Mouse (Mus musculus) kidney, embryonic 14.5 days (tissue): ENCODE measurements at regions not wholly inside any gene's neighbourhood (a gene's known extent, or its start where the extent isn't known, plus 50 kb on each side); places are given as distances from the start of the nearest gene placed in this dataset.

Source experiments
- ATAC-seq: fragments of 200-750 bp; cut with Nextera tagmentation; 2 replicates; pipeline ENCODE4 v1.8.0; 2017; ENCODE audit warnings: moderate number of reproducible peaks, mild to moderate bottlenecking, moderate TSS enrichment, moderate library complexity; ENCODE audit not compliant: low FRiP score, low TSS enrichment
- H3K27ac ChIP-seq: fragments of 300-500 bp; sonication (generic); 2 replicates; pipeline ENCODE4 v1.5.1; 2014; ENCODE audit warnings: low read depth, mild to moderate bottlenecking, low read length, moderate library complexity, mixed read lengths
- H3K27me3 ChIP-seq: fragments of 300-500 bp; sonication (generic); 2 replicates; pipeline ENCODE4 v1.6.1; 2014; ENCODE audit warnings: mild to moderate bottlenecking, low read length; ENCODE audit not compliant: control insufficient read depth, insufficient read depth
- H3K36me3 ChIP-seq: fragments of 300-500 bp; sonication (generic); 2 replicates; pipeline ENCODE4 v1.6.1; 2014; ENCODE audit warnings: low read length, mixed read lengths; ENCODE audit not compliant: control insufficient read depth, insufficient read depth
- H3K4me1 ChIP-seq: fragments of 300-500 bp; sonication (generic); 2 replicates; pipeline ENCODE4 v1.6.1; 2014; ENCODE audit warnings: low read length, mixed read lengths; ENCODE audit not compliant: control insufficient read depth, insufficient read depth
- H3K4me2 ChIP-seq: fragments of 300-500 bp; sonication (generic); replicated peaks from 2 replicates; pipeline ENCODE4 v1.6.1; 2014; ENCODE audit warnings: low read depth, mild to moderate bottlenecking, low read length
- H3K4me3 ChIP-seq: fragments of 300-500 bp; sonication (generic); 2 replicates; pipeline ENCODE4 v1.5.1; 2014; ENCODE audit warnings: mild to moderate bottlenecking, low read length
- H3K9ac ChIP-seq: fragments of 300-500 bp; sonication (generic); 2 replicates; pipeline ENCODE4 v1.6.1; 2014; ENCODE audit warnings: low read depth, mild to moderate bottlenecking, low read length, moderate library complexity
- H3K9me3 ChIP-seq: fragments of 300-500 bp; sonication (generic); 2 replicates; pipeline ENCODE4 v1.6.1; 2016; ENCODE audit warnings: low read length; ENCODE audit not compliant: control insufficient read depth
- WGBS: fragments of 180-500 bp; shearing (Covaris S2); extraction: QIAGEN DNeasy Blood & Tissue Kit; methylation state at CpG from one replicate; pipeline ENCODE4 v1.1.7; 2014; 5-methylcytosine and 5-hydroxymethylcytosine counted together

DNA sequence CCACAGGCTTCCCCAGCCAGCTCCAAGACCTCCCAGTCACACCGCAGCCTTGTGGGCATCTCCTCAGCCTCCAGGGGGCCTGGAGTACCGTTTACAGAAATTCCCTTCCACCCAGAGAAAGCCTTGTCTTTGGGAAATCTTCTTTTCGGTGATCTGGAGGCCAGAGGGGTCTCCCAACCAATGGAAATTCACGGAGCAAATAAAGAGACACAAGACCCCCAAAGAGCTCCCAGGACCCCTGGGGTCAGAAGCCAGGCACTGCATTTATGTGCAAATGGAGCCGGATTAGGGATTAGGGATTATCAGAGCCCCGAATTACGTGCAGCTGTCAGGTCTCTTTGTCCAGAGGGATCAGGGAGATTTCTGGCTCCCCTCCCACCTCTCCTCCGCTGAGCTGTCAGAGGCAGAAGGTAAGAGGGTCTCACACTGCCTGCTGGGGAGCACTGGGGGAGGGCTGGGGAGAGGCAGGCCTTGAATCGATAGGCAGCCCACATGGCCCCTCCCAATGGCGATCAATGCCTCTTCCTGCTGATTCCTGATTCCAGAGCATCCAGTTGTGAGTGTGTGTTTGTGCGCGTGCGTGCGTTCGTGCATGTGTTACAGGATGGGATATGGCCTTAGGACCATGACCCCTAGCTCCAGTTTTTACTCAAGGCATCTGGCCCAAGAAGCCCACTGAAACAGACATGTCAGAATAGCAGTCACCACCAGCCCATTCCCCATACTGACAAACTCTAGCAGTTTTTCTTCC, 168.7 kb downstream of the 3100002H09Rik start:
- no peak for ATAC-seq
- 23% methylated on average over 15 of the region's 15 CpGs for WGBS
- peaks cover 6% of the 10 kb centered on the region for H3K4me1 ChIP-seq
- H3K9ac ChIP-seq = no peak overlapping the region
- no peak overlapping the region for H3K4me2 ChIP-seq
- no peak overlapping the region for H3K27ac ChIP-seq
- H3K9me3 ChIP-seq = no peaks in the 10 kb centered on the region
- H3K36me3 ChIP-seq = no peaks in the 10 kb centered on the region
- H3K27me3 ChIP-seq = peaks cover 35% of the 10 kb centered on the region
- H3K4me3 ChIP-seq = no peak overlapping the region

DNA sequence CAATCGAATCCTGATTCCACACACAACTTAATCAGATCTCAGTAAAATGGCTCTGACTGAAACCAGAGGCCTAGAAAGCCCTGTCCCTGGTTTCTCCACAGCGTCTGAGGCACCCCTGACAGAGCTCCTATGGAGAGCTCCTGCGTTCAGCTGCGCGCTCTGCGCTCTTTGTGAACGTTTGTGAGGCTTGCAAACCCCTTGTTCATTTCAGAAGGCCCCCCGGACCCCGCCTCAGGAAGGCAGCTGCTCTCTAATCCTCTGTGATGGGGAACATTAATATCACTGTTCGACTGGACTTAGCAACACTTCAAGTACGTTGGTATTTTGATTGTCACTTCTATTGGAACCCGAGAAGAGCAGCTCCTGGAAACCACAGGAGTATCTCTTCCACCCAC, 175.6 kb downstream of the 3100002H09Rik start:
- Histone ChIP-seq H3K27ac (no peak overlapping the region), H3K27me3 (peaks cover 5% of the 10 kb centered on the region; the same call in 1 of the 2 replicates)
- no peak for ATAC-seq

DNA sequence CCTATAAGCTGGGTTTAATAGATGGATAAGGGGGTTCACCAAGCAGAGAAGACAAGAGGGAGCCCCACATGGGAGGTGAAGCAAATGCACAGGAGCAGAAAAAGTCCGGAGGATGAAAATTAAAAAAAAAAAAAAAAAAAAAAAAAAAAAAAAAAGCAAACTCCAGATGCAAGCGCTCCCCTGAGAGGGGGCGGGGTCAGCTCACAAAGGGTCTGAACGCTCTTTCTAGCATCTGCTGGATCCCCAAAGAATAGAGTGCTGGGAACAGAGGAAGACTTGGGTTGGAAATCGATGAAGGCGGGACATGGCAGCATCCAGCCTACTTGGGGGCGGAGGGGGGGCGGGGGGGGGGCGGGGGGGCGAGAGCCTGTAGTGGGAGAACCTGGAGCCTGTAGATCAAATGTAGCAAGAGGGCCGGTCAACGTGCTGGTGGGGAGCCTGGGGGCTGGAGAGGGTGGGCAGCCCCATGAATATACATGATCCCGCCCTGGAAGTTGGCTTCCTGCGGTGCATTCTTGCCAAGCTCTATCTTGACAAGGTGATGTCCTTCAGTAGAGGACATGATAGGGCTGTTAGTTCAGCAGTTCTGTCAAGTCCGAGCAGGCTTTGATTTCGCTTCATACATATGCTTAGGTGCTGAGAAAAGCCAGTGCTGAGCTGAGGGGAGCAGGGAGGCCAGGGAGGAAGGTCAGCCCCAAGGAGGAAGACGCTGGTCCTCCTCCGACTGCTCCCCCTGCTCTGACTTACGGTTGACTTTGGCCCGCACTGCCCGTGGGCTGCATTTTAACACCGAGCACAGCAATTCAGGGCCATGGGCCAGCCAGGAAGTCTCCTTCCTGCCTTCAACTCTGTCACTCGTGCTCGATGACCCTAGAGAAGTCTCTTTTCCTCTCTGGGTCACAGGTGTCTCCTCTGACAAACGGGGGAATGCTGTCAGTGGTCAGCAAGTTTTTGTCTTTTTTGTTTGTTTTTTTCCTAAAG, 176.3 kb downstream of the 3100002H09Rik start:
- Histone ChIP-seq H3K4me2 (0 out of 2 replicates have a peak overlapping the region, but pooled peaks have one; percentile 9), H3K4me3 (no peak overlapping the region), H3K4me1 (peaks cover 9% of the 10 kb centered on the region), H3K9me3 (no peaks in the 10 kb centered on the region), H3K36me3 (no peaks in the 10 kb centered on the region), H3K27me3 (peaks cover 5% of the 10 kb centered on the region; the same call in 1 of the 2 replicates), H3K27ac (no peak overlapping the region), H3K9ac (no peak overlapping the region)
- ATAC-seq = peak; percentile 35; the same call in 1 of the 2 replicates
- 11% methylated on average over 20 of the region's 25 CpGs for WGBS

More for the DNA sequence above, 175.6 kb downstream of the 3100002H09Rik start:
- Histone ChIP-seq H3K36me3 (no peaks in the 10 kb centered on the region), H3K4me1 (peaks cover 9% of the 10 kb centered on the region), H3K9ac (no peak overlapping the region), H3K9me3 (no peaks in the 10 kb centered on the region), H3K4me3 (no peak overlapping the region), H3K4me2 (no peak overlapping the region)
- WGBS = 47% methylated on average over 12 of the region's 12 CpGs

DNA sequence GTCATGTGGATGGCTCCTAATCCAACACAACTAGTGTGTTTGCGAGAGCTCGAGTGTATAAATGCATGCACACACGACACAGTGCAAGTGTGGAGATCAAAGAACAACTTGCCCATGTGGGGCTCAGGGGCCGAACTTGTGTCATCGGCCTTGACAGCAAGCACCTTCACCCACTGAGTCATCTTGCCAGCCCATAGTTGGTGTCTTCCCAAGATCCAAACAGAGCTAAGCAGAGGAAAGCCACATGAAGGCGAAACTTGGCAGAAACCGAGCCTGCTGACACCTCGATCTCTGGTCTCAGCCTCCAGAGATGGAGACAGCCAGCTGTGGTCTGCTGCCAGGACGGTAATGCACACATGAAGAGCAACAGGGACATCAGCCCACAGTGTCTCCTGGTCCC, 177.1 kb downstream of the 3100002H09Rik start:
- Histone ChIP-seq H3K9ac (no peak overlapping the region), H3K4me3 (no peak overlapping the region), H3K36me3 (no peaks in the 10 kb centered on the region), H3K4me1 (peaks cover 9% of the 10 kb centered on the region), H3K27me3 (peaks cover 5% of the 10 kb centered on the region; the same call in 1 of the 2 replicates), H3K27ac (no peak overlapping the region), H3K9me3 (no peaks in the 10 kb centered on the region), H3K4me2 (no peak overlapping the region)
- 82% methylated on average over 9 of the region's 9 CpGs for WGBS
- ATAC-seq = no peak

DNA sequence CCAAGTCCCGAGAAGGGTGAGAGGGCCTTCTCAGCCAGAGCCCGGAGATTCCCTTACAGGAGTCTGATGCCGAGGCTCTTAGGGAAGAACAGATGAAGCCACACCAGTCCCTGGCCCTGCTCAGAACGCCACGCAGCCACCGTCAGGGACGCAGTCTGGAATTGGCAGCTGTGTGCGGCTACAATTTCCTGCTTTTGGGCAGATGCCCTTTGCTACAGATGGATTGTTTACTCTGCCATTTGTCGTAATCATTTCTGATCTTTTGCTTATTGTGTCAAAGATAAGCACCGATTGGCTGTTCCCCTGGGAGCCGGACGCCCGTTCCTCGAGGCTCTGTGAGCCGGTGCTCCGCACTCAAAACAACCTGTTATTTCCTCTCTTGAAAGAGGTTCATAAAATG, 179.4 kb downstream of the 3100002H09Rik start:
- no peak for ATAC-seq
- 66% methylated on average over 16 of the region's 16 CpGs for WGBS

DNA sequence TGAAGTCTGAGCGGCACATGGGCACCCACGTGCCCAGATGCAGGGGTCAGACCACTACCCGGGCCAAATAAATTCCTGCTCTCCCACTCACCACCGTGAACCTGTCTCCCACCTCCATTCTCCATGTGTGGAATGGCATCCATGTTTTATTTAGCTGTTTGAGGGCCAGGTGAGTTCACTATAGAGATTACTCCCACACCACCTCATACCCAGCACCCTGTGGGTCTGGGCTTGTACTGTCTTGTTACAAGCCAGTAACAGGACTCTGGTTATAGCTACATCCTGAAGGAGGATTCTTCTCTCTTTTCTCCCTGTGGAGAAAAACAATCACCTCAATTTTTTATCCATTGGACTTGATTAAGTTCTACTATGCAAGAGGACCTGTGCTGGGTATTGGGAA, 181.8 kb downstream of the 3100002H09Rik start:
- H3K27me3 ChIP-seq = peaks cover 5% of the 10 kb centered on the region; the same call in 1 of the 2 replicates
- ATAC-seq = no peak
- no peaks in the 10 kb centered on the region for H3K36me3 ChIP-seq
- no peak overlapping the region for H3K27ac ChIP-seq
- WGBS = 84% methylated on average over 4 of the region's 4 CpGs
- no peak overlapping the region for H3K4me3 ChIP-seq
- H3K4me2 ChIP-seq = no peak overlapping the region
- no peak overlapping the region for H3K9ac ChIP-seq
- no peaks in the 10 kb centered on the region for H3K9me3 ChIP-seq
- H3K4me1 ChIP-seq = no peaks in the 10 kb centered on the region

More for the DNA sequence above, 179.4 kb downstream of the 3100002H09Rik start:
- Histone ChIP-seq H3K9ac (no peak overlapping the region), H3K9me3 (no peaks in the 10 kb centered on the region), H3K27me3 (peaks cover 5% of the 10 kb centered on the region; the same call in 1 of the 2 replicates), H3K4me3 (no peak overlapping the region), H3K4me1 (peaks cover 9% of the 10 kb centered on the region), H3K4me2 (no peak overlapping the region), H3K36me3 (no peaks in the 10 kb centered on the region), H3K27ac (no peak overlapping the region)

DNA sequence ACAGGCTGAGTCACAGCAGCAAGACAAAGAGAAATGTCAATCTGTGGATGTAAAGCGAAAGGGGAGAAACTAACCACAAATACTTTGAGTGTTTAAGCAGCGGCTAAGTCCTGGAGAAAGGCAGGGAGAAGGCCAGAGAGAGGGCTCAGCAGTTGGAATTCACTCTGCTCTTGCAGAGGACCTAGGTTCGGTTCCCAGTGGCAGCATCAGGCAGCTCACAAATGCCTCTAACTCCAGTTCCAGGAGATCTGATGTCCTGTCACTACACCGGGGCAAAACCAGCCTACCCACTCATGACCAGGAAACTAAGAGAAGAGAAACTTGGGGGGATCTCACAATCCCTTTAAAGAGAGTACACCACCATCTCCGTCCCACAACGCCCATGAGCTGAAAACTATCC, 188.2 kb downstream of the 3100002H09Rik start:
- Histone ChIP-seq H3K9me3 (no peaks in the 10 kb centered on the region), H3K4me3 (no peak overlapping the region), H3K36me3 (no peaks in the 10 kb centered on the region), H3K9ac (no peak overlapping the region), H3K4me2 (no peak overlapping the region), H3K27ac (no peak overlapping the region), H3K27me3 (no peaks in the 10 kb centered on the region), H3K4me1 (no peaks in the 10 kb centered on the region)
- 92% methylated on average over 6 of the region's 6 CpGs for WGBS
- ATAC-seq = no peak

DNA sequence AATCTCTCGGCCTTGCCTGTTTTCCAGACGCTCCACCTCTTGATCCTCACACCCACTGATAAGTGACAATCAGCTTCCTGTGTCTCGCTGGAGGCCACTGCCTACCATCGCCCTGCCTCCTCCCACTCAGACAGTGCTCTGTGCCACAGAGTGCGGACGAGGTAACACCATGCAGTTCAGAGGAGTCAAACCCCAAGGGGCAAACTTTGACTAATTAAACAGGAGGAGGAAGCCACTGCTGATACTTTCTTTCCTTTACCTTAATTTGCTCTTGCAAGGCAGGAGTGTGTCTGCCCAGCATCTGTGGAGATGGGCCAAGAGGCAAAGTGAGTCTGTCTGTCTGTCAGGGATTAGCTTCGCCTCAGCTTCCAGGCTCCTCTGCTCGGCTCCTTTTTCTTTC, 192.2 kb downstream of the 3100002H09Rik start:
- no peaks in the 10 kb centered on the region for H3K4me1 ChIP-seq
- no peak for ATAC-seq
- 27% methylated on average over 8 of the region's 8 CpGs for WGBS

More for the DNA sequence above, 192.2 kb downstream of the 3100002H09Rik start:
- no peaks in the 10 kb centered on the region for H3K27me3 ChIP-seq
- H3K4me3 ChIP-seq = no peak overlapping the region
- H3K36me3 ChIP-seq = no peaks in the 10 kb centered on the region
- H3K9ac ChIP-seq = no peak overlapping the region
- no peaks in the 10 kb centered on the region for H3K9me3 ChIP-seq
- no peak overlapping the region for H3K4me2 ChIP-seq
- H3K27ac ChIP-seq = no peak overlapping the region
